Mouse (Mus musculus) kidney, adult 2 months (tissue): Measurements from ENCODE around the gene Tnfsf9.

Source experiments
- CTCF ChIP-seq: fragments of 200-500 bp; conservative IDR thresholded peaks from 2 replicates; pipeline ENCODE4 v1.5.1; 2011; ENCODE audit warnings: low read depth, mild to moderate bottlenecking, control low read depth, low read length, moderate library complexity, mixed read lengths; ENCODE audit not compliant: insufficient read depth, insufficient read length
- POLR2A ChIP-seq: fragments of 200-500 bp; IDR thresholded peaks from one replicate; pipeline ENCODE4 v1.6.1; 2011; ENCODE audit warnings: low read depth, low read length, control low read depth

DNA sequence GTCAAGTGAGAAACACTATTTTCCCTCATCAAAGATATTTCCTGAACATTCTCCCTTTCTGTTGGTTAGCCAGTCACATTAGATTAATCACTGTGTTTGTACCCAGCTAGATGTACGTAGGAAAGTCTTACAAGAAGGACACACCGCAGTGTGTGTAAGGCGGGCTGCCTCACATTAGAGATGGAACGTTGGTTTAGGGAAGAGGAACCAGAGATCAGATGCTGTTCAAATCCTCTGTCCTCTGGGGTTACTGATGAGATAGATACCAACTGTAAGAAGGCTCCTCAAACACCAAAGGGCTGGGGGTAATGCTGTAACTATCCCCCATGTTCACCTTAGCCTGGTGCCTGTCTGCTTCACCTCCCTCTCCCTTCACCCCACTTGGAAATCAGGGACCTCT lies 19.7 kb downstream of the Tnfsf9 start:
- TF ChIP-seq CTCF: no peak
- no peak for TF ChIP-seq POLR2A
